Mouse (Mus musculus): ENCODE results near the gene Gm33543. TPM values are rescaled to one million over a fixed set of nuclear protein-coding genes. Genes with fewer than 3 reads are reported as not detected.

The Gm33543 gene
- polyA plus RNA-seq, 1 experiment from 2014 or later, result not detected

GRCm38 (mm10) chr10:95841241-95841640 is 1.5 kb downstream of the Gm33543 start:
- ATAC-seq (replicated peaks; ENCODE audit: low FRiP score), result no peak
- H3K36me3 ChIP-seq (ENCODE audit: control insufficient read depth, insufficient read depth, low read length), result no peaks in the 10 kb centered on the region
- no peak overlapping the region for H3K27ac ChIP-seq (ENCODE audit: low read depth, low read length)
- H3K9me3 ChIP-seq (ENCODE audit: control insufficient read depth, low read length), result no peaks in the 10 kb centered on the region
- no peak overlapping the region for H3K4me2 ChIP-seq (ENCODE audit: low read depth, low read length, severe bottlenecking)
- DNase-seq (ENCODE audit: low spot score), result no peak
- H3K9ac ChIP-seq (ENCODE audit: low read length), result no peak overlapping the region
- 90% methylated on average over 3 of the region's 3 CpGs for WGBS
- H3K4me3 ChIP-seq (ENCODE audit: low read depth, low read length), result no peak overlapping the region
- no peaks in the 10 kb centered on the region for H3K4me1 ChIP-seq (replicated peaks; ENCODE audit: control insufficient read depth, insufficient read depth, low read length)
- H3K27me3 ChIP-seq (ENCODE audit: control insufficient read depth, insufficient read depth, low read length), result no peaks in the 10 kb centered on the region

GRCm38 (mm10) chr10:95839803-95840202 is 2.9 kb downstream of the Gm33543 start:
- no peak for ATAC-seq (replicated peaks; ENCODE audit: low FRiP score)
- 62% methylated on average over 3 of the region's 3 CpGs for WGBS

DNA sequence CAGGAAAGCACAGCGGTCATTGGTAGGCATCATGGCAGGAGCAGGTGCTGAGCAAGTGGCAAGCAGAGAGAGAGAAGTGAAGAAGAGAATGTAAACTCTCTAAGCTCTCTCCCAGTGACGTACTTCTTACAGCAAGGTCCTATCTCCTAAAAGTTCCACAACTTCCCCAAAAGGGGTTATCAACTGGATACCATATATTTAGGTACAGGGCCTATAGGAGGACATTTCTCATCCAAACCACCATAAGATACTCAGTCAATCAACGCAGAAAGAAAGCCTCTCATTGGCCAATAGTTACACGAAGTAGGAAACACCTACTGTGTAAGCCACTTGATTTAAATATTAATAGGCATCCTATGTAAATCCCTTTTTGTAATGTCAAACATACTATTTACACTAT is 3.7 kb downstream of the Gm33543 start:
- no peak overlapping the region for H3K4me3 ChIP-seq (ENCODE audit: low read depth, low read length)
- H3K4me2 ChIP-seq (ENCODE audit: low read depth, low read length, severe bottlenecking), result no peak overlapping the region
- no peak for DNase-seq (ENCODE audit: low spot score)
- H3K27me3 ChIP-seq (ENCODE audit: control insufficient read depth, insufficient read depth, low read length), result no peaks in the 10 kb centered on the region
- no peaks in the 10 kb centered on the region for H3K36me3 ChIP-seq (ENCODE audit: control insufficient read depth, insufficient read depth, low read length)
- 92% methylated on average over 4 of the region's 4 CpGs for WGBS
- no peaks in the 10 kb centered on the region for H3K9me3 ChIP-seq (ENCODE audit: control insufficient read depth, low read length)
- H3K27ac ChIP-seq (ENCODE audit: low read depth, low read length), result no peak overlapping the region
- H3K9ac ChIP-seq (ENCODE audit: low read length), result no peak overlapping the region
- ATAC-seq (replicated peaks; ENCODE audit: low FRiP score), result no peak
- no peaks in the 10 kb centered on the region for H3K4me1 ChIP-seq (replicated peaks; ENCODE audit: control insufficient read depth, insufficient read depth, low read length)

More at GRCm38 (mm10) chr10:95839803-95840202, 2.9 kb downstream of the Gm33543 start:
- no peak overlapping the region for H3K4me2 ChIP-seq (ENCODE audit: low read depth, low read length, severe bottlenecking)
- no peak for DNase-seq (ENCODE audit: low spot score)
- no peaks in the 10 kb centered on the region for H3K27me3 ChIP-seq (ENCODE audit: control insufficient read depth, insufficient read depth, low read length)
- H3K4me1 ChIP-seq (replicated peaks; ENCODE audit: control insufficient read depth, insufficient read depth, low read length), result no peaks in the 10 kb centered on the region
- no peaks in the 10 kb centered on the region for H3K9me3 ChIP-seq (ENCODE audit: control insufficient read depth, low read length)
- no peaks in the 10 kb centered on the region for H3K36me3 ChIP-seq (ENCODE audit: control insufficient read depth, insufficient read depth, low read length)
- no peak overlapping the region for H3K27ac ChIP-seq (ENCODE audit: low read depth, low read length)
- H3K4me3 ChIP-seq (ENCODE audit: low read depth, low read length), result no peak overlapping the region
- no peak overlapping the region for H3K9ac ChIP-seq (ENCODE audit: low read length)

- no peaks in the 10 kb centered on the region for H3K27me3 ChIP-seq (ENCODE audit: control insufficient read depth, insufficient read depth, low read length)
- no peak for ATAC-seq (replicated peaks; ENCODE audit: low FRiP score)
These were observed 6.0 kb downstream of the Gm33543 start for GRCm38 (mm10) chr10:95836530-95837264.

DNA sequence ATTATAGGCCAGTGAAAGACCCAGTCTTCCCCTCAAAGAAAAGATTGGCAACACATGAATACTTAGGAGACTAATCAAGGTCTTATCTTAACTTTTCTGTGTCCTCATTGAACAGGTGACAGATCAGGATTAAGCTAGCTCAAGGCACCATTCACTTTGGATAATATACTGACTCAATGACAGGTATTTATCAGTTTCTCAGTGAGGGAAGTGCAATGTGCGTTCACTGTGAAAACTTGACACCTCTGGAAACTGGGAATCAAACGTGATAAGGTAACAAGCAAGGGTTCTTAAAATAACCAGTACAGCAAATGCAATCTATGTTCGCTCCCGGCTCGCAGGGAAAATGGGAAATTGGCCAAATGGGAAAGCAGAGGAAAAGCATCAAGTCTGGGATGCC is 11.8 kb downstream of the Gm33543 start:
- no peak overlapping the region for H3K4me3 ChIP-seq (ENCODE audit: low read depth, low read length)
- H3K27ac ChIP-seq (ENCODE audit: low read depth, low read length), result no peak overlapping the region
- no peaks in the 10 kb centered on the region for H3K4me1 ChIP-seq (replicated peaks; ENCODE audit: control insufficient read depth, insufficient read depth, low read length)
- DNase-seq (ENCODE audit: low spot score) (no peak), ATAC-seq (replicated peaks; ENCODE audit: low FRiP score) (no peak)
- H3K27me3 ChIP-seq (ENCODE audit: control insufficient read depth, insufficient read depth, low read length), result no peaks in the 10 kb centered on the region
- 85% methylated on average over 5 of the region's 5 CpGs for WGBS
- no peaks in the 10 kb centered on the region for H3K36me3 ChIP-seq (ENCODE audit: control insufficient read depth, insufficient read depth, low read length)
- no peaks in the 10 kb centered on the region for H3K9me3 ChIP-seq (ENCODE audit: control insufficient read depth, low read length)
- no peak overlapping the region for H3K4me2 ChIP-seq (ENCODE audit: low read depth, low read length, severe bottlenecking)
- no peak overlapping the region for H3K9ac ChIP-seq (ENCODE audit: low read length)

More at GRCm38 (mm10) chr10:95836530-95837264, 6.0 kb downstream of the Gm33543 start:
- Histone ChIP-seq H3K9ac (ENCODE audit: low read length) (no peak overlapping the region), H3K4me3 (ENCODE audit: low read depth, low read length) (no peak overlapping the region), H3K4me2 (ENCODE audit: low read depth, low read length, severe bottlenecking) (no peak overlapping the region), H3K36me3 (ENCODE audit: control insufficient read depth, insufficient read depth, low read length) (no peaks in the 10 kb centered on the region), H3K9me3 (ENCODE audit: control insufficient read depth, low read length) (no peaks in the 10 kb centered on the region), H3K27ac (ENCODE audit: low read depth, low read length) (no peak overlapping the region), H3K4me1 (replicated peaks; ENCODE audit: control insufficient read depth, insufficient read depth, low read length) (no peaks in the 10 kb centered on the region)
- WGBS, result 77% methylated on average over 9 of the region's 9 CpGs
- DNase-seq (ENCODE audit: low spot score), result no peak

- DNase-seq (ENCODE audit: low spot score) (no peak), ATAC-seq (replicated peaks; ENCODE audit: low FRiP score) (no peak)
- Histone ChIP-seq H3K27me3 (ENCODE audit: control insufficient read depth, insufficient read depth, low read length) (no peaks in the 10 kb centered on the region), H3K4me3 (ENCODE audit: low read depth, low read length) (no peak overlapping the region), H3K9me3 (ENCODE audit: control insufficient read depth, low read length) (no peaks in the 10 kb centered on the region), H3K27ac (ENCODE audit: low read depth, low read length) (no peak overlapping the region), H3K36me3 (ENCODE audit: control insufficient read depth, insufficient read depth, low read length) (no peaks in the 10 kb centered on the region), H3K4me2 (ENCODE audit: low read depth, low read length, severe bottlenecking) (no peak overlapping the region), H3K9ac (ENCODE audit: low read length) (no peak overlapping the region), H3K4me1 (replicated peaks; ENCODE audit: control insufficient read depth, insufficient read depth, low read length) (no peaks in the 10 kb centered on the region)
These were observed 13.3 kb downstream of the Gm33543 start for GRCm38 (mm10) chr10:95829471-95829870.

GRCm38 (mm10) chr10:95828374-95828773 is 14.4 kb downstream of the Gm33543 start:
- no peak overlapping the region for H3K4me3 ChIP-seq (ENCODE audit: low read depth, low read length)
- no peaks in the 10 kb centered on the region for H3K27me3 ChIP-seq (ENCODE audit: control insufficient read depth, insufficient read depth, low read length)
- DNase-seq (ENCODE audit: low spot score), result no peak
- no peak overlapping the region for H3K9ac ChIP-seq (ENCODE audit: low read length)
- 85% methylated on average over 5 of the region's 5 CpGs for WGBS
- no peaks in the 10 kb centered on the region for H3K4me1 ChIP-seq (replicated peaks; ENCODE audit: control insufficient read depth, insufficient read depth, low read length)
- ATAC-seq (replicated peaks; ENCODE audit: low FRiP score), result no peak
- no peak overlapping the region for H3K4me2 ChIP-seq (ENCODE audit: low read depth, low read length, severe bottlenecking)
- no peaks in the 10 kb centered on the region for H3K36me3 ChIP-seq (ENCODE audit: control insufficient read depth, insufficient read depth, low read length)
- H3K9me3 ChIP-seq (ENCODE audit: control insufficient read depth, low read length), result no peaks in the 10 kb centered on the region
- H3K27ac ChIP-seq (ENCODE audit: low read depth, low read length), result no peak overlapping the region

GRCm38 (mm10) chr10:95825651-95826050 is 17.1 kb downstream of the Gm33543 start:
- no peaks in the 10 kb centered on the region for H3K27me3 ChIP-seq (ENCODE audit: control insufficient read depth, insufficient read depth, low read length)
- WGBS, result 50% methylated on average over 3 of the region's 3 CpGs
- no peak for DNase-seq (ENCODE audit: low spot score)
- H3K4me3 ChIP-seq (ENCODE audit: low read depth, low read length), result no peak overlapping the region
- H3K4me1 ChIP-seq (replicated peaks; ENCODE audit: control insufficient read depth, insufficient read depth, low read length), result no peaks in the 10 kb centered on the region
- H3K36me3 ChIP-seq (ENCODE audit: control insufficient read depth, insufficient read depth, low read length), result no peaks in the 10 kb centered on the region
- H3K27ac ChIP-seq (ENCODE audit: low read depth, low read length), result no peak overlapping the region
- ATAC-seq (replicated peaks; ENCODE audit: low FRiP score), result no peak
- no peaks in the 10 kb centered on the region for H3K9me3 ChIP-seq (ENCODE audit: control insufficient read depth, low read length)
- H3K9ac ChIP-seq (ENCODE audit: low read length), result no peak overlapping the region
- no peak overlapping the region for H3K4me2 ChIP-seq (ENCODE audit: low read depth, low read length, severe bottlenecking)

DNA sequence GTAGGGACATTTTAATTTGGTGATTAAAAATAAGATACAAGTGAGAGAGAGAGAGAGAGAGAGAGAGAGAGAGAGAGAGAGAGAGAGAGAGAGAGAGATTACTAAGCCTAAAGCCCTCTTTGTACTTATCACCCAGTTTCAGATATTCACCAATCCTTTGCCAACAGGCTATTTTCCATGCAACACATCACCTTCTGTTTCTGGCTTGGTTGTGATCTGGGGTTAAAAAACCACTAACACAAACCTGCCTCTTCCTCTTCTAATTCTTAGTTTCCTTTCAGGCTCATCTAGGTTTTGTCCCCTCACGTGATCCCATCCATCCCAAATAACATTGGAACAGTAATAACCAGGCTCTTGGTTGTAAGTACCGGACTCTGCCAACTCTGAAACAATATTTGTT is 24.2 kb downstream of the Gm33543 start:
- 89% methylated on average over 2 of the region's 2 CpGs for WGBS
- H3K9me3 ChIP-seq (ENCODE audit: control insufficient read depth, low read length), result no peaks in the 10 kb centered on the region
- no peaks in the 10 kb centered on the region for H3K4me1 ChIP-seq (replicated peaks; ENCODE audit: control insufficient read depth, insufficient read depth, low read length)
- no peak overlapping the region for H3K4me3 ChIP-seq (ENCODE audit: low read depth, low read length)
- DNase-seq (ENCODE audit: low spot score) (no peak), ATAC-seq (replicated peaks; ENCODE audit: low FRiP score) (no peak)
- no peaks in the 10 kb centered on the region for H3K36me3 ChIP-seq (ENCODE audit: control insufficient read depth, insufficient read depth, low read length)
- no peaks in the 10 kb centered on the region for H3K27me3 ChIP-seq (ENCODE audit: control insufficient read depth, insufficient read depth, low read length)
- H3K27ac ChIP-seq (ENCODE audit: low read depth, low read length), result no peak overlapping the region
- H3K4me2 ChIP-seq (ENCODE audit: low read depth, low read length, severe bottlenecking), result no peak overlapping the region
- H3K9ac ChIP-seq (ENCODE audit: low read length), result no peak overlapping the region

Data from forebrain, embryonic 11.5 days (tissue).